ENCODE assay signal across 8 mouse cellular contexts in the genomic region with DNA sequence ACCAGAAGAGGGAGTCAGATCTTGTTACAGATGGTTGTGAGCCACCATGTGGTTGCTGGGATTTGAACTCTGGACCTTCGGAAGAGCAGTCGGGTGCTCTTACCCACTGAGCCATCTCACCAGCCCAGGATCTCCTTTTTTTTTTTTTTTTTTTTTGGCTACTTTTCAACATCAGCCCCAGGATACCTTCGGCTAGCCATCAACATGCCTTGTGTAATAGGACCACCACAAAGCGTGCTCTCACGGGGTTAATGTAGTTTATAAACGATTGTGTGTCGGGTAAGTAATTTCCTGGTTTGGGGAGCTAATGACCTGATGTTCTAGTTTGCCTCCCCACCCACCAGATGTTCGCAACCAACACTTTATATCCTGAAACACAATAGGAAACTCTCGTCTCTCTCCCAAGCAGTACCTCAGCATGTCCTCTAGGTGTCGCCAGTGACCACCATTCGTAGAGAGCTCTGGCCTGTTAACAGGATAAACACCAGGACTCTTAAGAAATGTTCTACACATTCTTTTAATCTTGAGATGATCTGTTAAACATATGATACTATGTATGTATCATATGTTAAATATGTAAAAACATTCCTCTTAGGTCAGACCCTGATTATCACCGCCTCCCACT. TPM values are rescaled to one million over a fixed set of nuclear protein-coding genes. Genes with fewer than 3 reads are reported as not detected.
DNase-seq lines count a peak whose midpoint lies in the region; ATAC-seq and TF ChIP-seq lines count a peak whose summit lies in the region.

No protein-coding gene starts in this region.

- ATAC-seq in intestine, embryonic 14.5 days (replicated peaks; ENCODE audit: low FRiP score, low TSS enrichment, low read depth) = no peak
- ATAC-seq in limb, embryonic 11.5 days (ENCODE audit: insufficient number of reproducible peaks, low FRiP score, low TSS enrichment, low read depth) = no peak; the same call in 1 of the 2 replicates
- peak; percentile 55; the same call in 1 of the 2 replicates for ATAC-seq in midbrain, postnatal 0 days (ENCODE audit: low FRiP score)

- WGBS in intestine, embryonic 14.5 days = 16% methylated on average over 12 of the region's 12 CpGs
- WGBS in limb, embryonic 11.5 days = 20% methylated on average over 12 of the region's 12 CpGs
- WGBS in midbrain, postnatal 0 days = 22% methylated on average over 12 of the region's 12 CpGs

- no peak overlapping the region for H3K9ac ChIP-seq in intestine, embryonic 14.5 days (ENCODE audit: low read length)
- H3K9ac ChIP-seq in limb, embryonic 11.5 days (ENCODE audit: low read length) = no peak overlapping the region
- H3K9ac ChIP-seq in midbrain, postnatal 0 days (replicated peaks; ENCODE audit: low read length, poor library complexity, severe bottlenecking) = no peak overlapping the region

- H3K36me3 ChIP-seq in intestine, embryonic 14.5 days (ENCODE audit: control insufficient read depth, insufficient read depth, low read length) = no peaks in the 10 kb centered on the region
- no peaks in the 10 kb centered on the region for H3K36me3 ChIP-seq in limb, embryonic 11.5 days (ENCODE audit: control insufficient read depth, insufficient read depth, low read length)
- H3K36me3 ChIP-seq in midbrain, postnatal 0 days (ENCODE audit: insufficient read depth, low read length) = no peaks in the 10 kb centered on the region

- H3K27me3 ChIP-seq in intestine, embryonic 14.5 days (replicated peaks; ENCODE audit: control insufficient read depth, insufficient read depth, low read length) = peaks cover 4% of the 10 kb centered on the region; the same call in 1 of the 2 replicates
- no peaks in the 10 kb centered on the region for H3K27me3 ChIP-seq in limb, embryonic 11.5 days (ENCODE audit: control insufficient read depth, insufficient read depth, low read length)
- H3K27me3 ChIP-seq in midbrain, postnatal 0 days (ENCODE audit: insufficient read depth, low read length) = no peaks in the 10 kb centered on the region

- H3K4me1 ChIP-seq in intestine, embryonic 14.5 days (replicated peaks; ENCODE audit: control insufficient read depth, insufficient read depth, low read length) = peaks cover 5% of the 10 kb centered on the region; the same call in 1 of the 2 replicates
- peaks cover 5% of the 10 kb centered on the region; the same call in 1 of the 2 replicates for H3K4me1 ChIP-seq in limb, embryonic 11.5 days (ENCODE audit: control insufficient read depth, insufficient read depth, low read length)
- no peaks in the 10 kb centered on the region for H3K4me1 ChIP-seq in midbrain, postnatal 0 days (ENCODE audit: insufficient read depth, low read length)

- no peak overlapping the region for H3K4me3 ChIP-seq in intestine, embryonic 14.5 days (ENCODE audit: low read depth, low read length)
- H3K4me3 ChIP-seq in limb, embryonic 11.5 days (ENCODE audit: low read depth, low read length) = no peak overlapping the region
- H3K4me3 ChIP-seq in midbrain, postnatal 0 days (ENCODE audit: low read depth, low read length) = no peak overlapping the region

- no peak overlapping the region for H3K4me2 ChIP-seq in intestine, embryonic 14.5 days (ENCODE audit: low read length)
- H3K4me2 ChIP-seq in limb, embryonic 11.5 days (ENCODE audit: low read depth, severe bottlenecking) = no peak overlapping the region
- peak overlapping the region; percentile 12; the same call in 1 of the 2 replicates for H3K4me2 ChIP-seq in midbrain, postnatal 0 days (ENCODE audit: low read depth, low read length, poor library complexity, severe bottlenecking)

- peak; percentile 99 for TF ChIP-seq CTCF in midbrain, postnatal 0 days (IDR thresholded peaks at IDR 0.05)

- H3K27ac ChIP-seq in intestine, embryonic 14.5 days (ENCODE audit: low read depth) = no peak overlapping the region
- H3K27ac ChIP-seq in limb, embryonic 11.5 days (replicated peaks; ENCODE audit: low read depth, low read length) = no peak overlapping the region
- H3K27ac ChIP-seq in midbrain, postnatal 0 days (ENCODE audit: low read depth, low read length) = no peak overlapping the region

- DNase-seq in B cell, adult 2 months = peak; percentile 71
- peak; percentile 70 for DNase-seq in Muller cell, postnatal 12 days (ENCODE audit: inconsistent ontology term)
- peak; percentile 67 to 69 for DNase-seq in cerebellum, postnatal 14 days
- DNase-seq in frontal cortex, postnatal 14 days (ENCODE audit: low spot score in 2 of 2) = peak; percentile 22 to 44
- peak; percentile 81 for DNase-seq in intestine, embryonic 14.5 days (ENCODE audit: low spot score)
- DNase-seq in limb, embryonic 11.5 days (ENCODE audit: low spot score) = peak; percentile 87
- DNase-seq in midbrain, postnatal 0 days (ENCODE audit: low spot score) = peak; percentile 80
- DNase-seq in thymus, postnatal 10 days (ENCODE audit: low spot score in 2 of 2) = peak; percentile 25 to 64

- H3K9me3 ChIP-seq in intestine, embryonic 14.5 days (ENCODE audit: control insufficient read depth, low read length) = no peaks in the 10 kb centered on the region
- no peaks in the 10 kb centered on the region for H3K9me3 ChIP-seq in limb, embryonic 11.5 days (ENCODE audit: control insufficient read depth, low read length)
- H3K9me3 ChIP-seq in midbrain, postnatal 0 days (ENCODE audit: low read length) = no peaks in the 10 kb centered on the region

RNA-seq across cellular contexts. Expression of a gene that starts 29.8 kb away (rescaled TPM):
- 36.0 and 39.6 TPM in 2 replicates for polyA plus RNA-seq in intestine, embryonic 14.5 days (2014; fragmentation: Nextera tagmentation; extraction: Ambion mirVana)
- polyA plus RNA-seq in limb, embryonic 11.5 days (2014; fragmentation: Nextera tagmentation; extraction: Ambion mirVana) = 45.8 and 48.0 TPM in 2 replicates
- total RNA-seq in midbrain, postnatal 0 days (2014; rRNA removed) = 15.5 and 17.3 TPM in 2 replicates
- 34.4 and 36.1 TPM in 2 replicates for polyA plus RNA-seq in midbrain, postnatal 0 days (2015; fragmentation: Nextera tagmentation; extraction: Ambion mirVana)

Comparison
In these comparisons a context has a peak if more than half of its experiments do, and no peak if none do; other contexts are left out.
1. DNase-seq: peak in every context shown above with its lines; median percentile 87 in limb, embryonic 11.5 days; 81 in intestine, embryonic 14.5 days; 80 in midbrain, postnatal 0 days; 71 in B cell, adult 2 months; 70 in Muller cell, postnatal 12 days; 68 in cerebellum, postnatal 14 days; 44 in thymus, postnatal 10 days; 33 in frontal cortex, postnatal 14 days.